Mouse (Mus musculus): ENCODE measurements around the gene Rspo1. TPM values are rescaled to one million over a fixed set of nuclear protein-coding genes. Genes with fewer than 3 reads are reported as not detected.

Gene Rspo1
- 1.7 and 2.2 TPM in 2 replicates for polyA plus RNA-seq (2012; rRNA removed)

DNA sequence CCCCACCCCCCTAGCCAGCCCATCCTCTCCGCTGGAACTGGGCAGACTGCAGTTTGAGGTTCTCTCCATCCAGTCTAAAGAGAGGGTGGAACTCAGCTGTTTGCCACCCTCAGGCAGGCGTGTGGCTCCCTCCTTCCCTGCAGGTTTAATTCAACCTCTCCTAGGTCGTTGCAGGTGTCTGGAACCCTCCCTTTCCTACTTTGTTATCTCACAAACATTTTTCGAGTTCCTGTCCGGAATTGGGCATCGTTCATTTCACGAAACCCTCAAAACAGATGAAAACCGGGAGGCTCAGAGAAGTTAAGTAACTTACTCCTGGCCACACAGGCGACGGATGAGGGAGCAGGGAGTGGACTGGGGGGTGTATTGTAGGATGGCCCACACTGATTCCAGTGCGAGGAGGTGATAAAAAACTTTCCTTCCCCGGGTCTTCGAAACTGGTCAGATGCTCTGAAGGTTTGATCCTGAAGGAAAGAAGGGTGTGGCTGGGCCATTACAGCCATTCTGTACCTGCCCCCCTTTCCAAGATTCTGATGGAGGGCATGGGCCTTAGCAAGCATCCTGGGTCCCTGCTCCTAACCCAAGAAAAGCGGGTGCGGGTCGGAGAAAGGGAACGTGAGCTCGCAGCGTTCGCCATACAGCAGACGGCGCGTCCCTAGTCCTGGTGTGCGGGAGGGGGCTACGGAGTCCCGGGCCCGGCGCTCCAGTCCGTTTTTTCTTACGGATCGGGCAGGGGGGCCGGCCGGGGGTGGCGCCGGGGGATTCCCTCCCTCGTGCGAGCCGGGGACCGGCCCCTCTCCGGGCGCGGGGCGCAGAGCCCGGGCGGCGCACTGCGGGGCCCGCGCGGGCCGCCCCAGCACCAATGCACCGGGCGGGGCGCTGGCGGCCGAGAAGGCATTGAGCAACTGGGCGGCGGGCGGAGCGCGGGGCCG, at the start of gene Rspo1:
TSS of gene Rspo1 (plus strand) at position 760 of the 932 bp plus-strand sequence.

DNA sequence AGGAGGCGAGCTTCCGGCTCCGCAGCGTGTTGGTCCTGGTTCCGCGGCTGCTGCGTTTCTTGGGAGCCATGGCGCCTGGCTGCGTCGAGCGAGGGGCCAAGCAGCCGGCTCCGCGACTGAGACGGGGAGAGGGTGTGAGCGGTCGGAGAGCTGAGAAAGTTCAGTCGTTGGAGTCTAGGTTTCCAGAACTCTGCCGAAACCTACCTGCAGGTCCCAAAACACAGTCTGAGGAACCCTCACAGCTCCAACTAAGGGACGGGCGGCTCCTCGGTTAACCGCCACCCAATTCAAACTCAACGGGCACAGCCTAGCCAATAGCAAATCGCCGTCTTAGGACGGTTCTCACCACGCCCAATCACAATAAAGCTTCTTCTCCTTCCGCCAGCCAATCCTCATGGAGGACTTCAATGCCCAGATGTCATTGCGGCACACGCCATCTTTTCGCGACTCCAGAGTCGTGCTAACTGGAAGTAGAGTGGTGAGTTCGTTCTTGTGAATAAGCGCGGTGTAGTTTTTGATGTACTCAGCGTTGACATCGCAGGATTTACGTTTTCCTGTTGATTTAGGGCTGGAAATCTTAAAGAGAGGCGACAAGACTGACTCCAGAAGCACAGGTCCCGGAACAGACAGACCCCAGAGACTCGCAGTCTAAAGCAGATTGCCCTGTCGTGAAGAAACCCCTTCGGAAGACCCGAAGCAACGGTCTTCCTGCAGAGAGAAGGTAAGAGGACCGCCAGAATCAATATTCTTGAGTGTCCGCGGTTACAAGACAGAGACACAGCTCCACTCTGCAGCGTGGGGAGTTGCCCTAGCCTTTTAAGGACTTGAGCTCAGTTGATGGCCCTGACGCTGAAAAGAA, 49.4 kb upstream of the Rspo1 start, which contains the start of gene 9930104L06Rik:
TSS of gene 9930104L06Rik (plus strand) at position 436 of the 859 bp plus-strand sequence.

DNA sequence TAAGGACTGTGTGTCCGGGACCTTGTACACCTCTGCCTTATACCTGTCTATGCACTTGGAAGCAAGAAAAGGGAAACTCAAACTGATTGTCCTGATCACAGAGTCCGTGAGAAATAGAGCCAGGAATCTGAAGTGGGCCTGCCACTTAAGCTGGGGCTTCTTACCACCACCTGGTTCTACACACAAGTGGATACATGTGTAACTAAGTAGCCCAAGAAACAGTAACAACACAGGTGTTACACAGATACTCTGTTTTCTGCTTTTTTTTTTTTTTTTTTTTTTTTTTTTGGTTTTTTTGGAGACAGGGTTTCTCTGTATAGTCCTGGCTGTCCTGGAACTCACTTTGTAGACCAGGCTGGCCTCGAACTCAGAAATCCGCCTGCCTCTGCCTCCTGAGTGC, 47.0 kb upstream of the Rspo1 start, which contains the start of gene Cdca8:
TSS of gene Cdca8 (minus strand) at position 101 of the 400 bp plus-strand sequence.

DNA sequence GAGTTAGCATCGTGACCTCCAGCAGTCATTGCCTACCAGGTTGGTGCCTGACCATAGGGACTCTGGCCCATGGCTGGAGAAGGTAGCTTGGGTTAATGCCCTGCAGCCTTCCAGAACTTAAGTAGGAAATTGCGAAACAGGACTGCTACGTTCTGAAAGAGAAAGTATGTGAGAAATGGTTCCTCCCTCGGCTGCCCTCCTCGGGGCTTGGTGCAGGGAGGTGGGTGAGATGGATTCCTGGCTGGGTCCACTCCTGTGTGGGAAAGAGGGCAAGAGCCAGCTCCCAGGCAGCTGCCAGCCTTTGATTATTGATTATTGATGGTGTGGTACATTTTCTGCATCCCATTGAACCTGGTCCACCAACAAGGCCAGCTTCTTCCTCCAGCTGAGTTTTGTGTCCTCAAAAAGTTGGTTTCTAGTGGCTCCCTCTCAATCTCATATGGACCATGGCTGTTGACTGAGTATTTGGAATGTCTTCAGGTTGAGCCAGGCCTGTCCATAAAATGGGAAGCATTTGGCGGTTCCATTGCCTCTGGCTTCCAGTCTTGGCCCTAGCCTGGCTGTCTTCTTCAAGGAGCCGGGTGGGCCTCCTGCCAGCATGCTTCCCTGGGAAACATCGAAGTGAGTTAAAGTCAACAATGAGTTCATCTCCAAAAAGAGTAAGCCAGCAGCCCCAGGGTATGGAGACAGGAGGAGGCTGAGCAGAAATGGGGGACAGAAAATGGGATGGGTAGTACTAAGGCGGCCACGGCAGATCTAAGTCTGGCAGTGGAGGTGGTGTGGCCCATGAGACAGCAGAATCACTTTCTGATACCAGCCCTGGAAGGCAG, 29.8 kb downstream of the Rspo1 start, which contains the start of gene Gnl2:
TSS of gene Gnl2 (plus strand) at position 780 of the 830 bp plus-strand sequence.

Other genes with a start within 250 kb of the Rspo1 start
- gene Inpp5b, start 244.6 kb upstream of the Rspo1 start, polyA plus RNA-seq (2012; rRNA removed) = 22.5 and 25.6 TPM in 2 replicates
- gene Mtf1, start 184.3 kb upstream of the Rspo1 start, polyA plus RNA-seq (2012; rRNA removed) = 4.7 and 4.8 TPM in 2 replicates
- 18.8 and 20.6 TPM in 2 replicates for gene Yrdc, start 135.8 kb upstream of the Rspo1 start, polyA plus RNA-seq (2012; rRNA removed)
- 12.8 and 14.5 TPM in 2 replicates for gene 1110065P20Rik, start 135.2 kb upstream of the Rspo1 start, polyA plus RNA-seq (2012; rRNA removed)
- gene Maneal, start 124.3 kb upstream of the Rspo1 start, polyA plus RNA-seq (2012; rRNA removed) = 0.01 and 0.02 TPM in 2 replicates
- gene Epha10, start 105.5 kb upstream of the Rspo1 start, polyA plus RNA-seq (2012; rRNA removed) = not detected in 2 replicates
- gene 9930104L06Rik, start 49.4 kb upstream of the Rspo1 start, polyA plus RNA-seq (2012; rRNA removed) = 4.1 and 5.5 TPM in 2 replicates
- 34.6 and 37.1 TPM in 2 replicates for gene Cdca8, start 47.1 kb upstream of the Rspo1 start, polyA plus RNA-seq (2012; rRNA removed)
- gene Gnl2, start 30.2 kb downstream of the Rspo1 start, polyA plus RNA-seq (2012; rRNA removed) = 21.8 and 26.2 TPM in 2 replicates
- 0.04 TPM in 1 of 2 replicates, not detected in the other for gene Dnali1, start 79.3 kb downstream of the Rspo1 start, polyA plus RNA-seq (2012; rRNA removed)
- gene Snip1, start 80.2 kb downstream of the Rspo1 start, polyA plus RNA-seq (2012; rRNA removed) = 7.1 and 7.5 TPM in 2 replicates
- 8.4 and 10.1 TPM in 2 replicates for gene Meaf6, start 98.7 kb downstream of the Rspo1 start, polyA plus RNA-seq (2012; rRNA removed)
- 1.6 TPM in 2 replicates for gene Zc3h12a, start 141.4 kb downstream of the Rspo1 start, polyA plus RNA-seq (2012; rRNA removed)

Data from liver, embryonic 18 days (tissue).